Mouse (Mus musculus) left cerebral cortex, adult 18-20 months (tissue): ENCODE data around the gene Ing1. TPM values are rescaled to one million over a fixed set of nuclear protein-coding genes. Genes with fewer than 3 reads are reported as not detected.
"Not testable (repeated sequence)": the region's sequence is repeated elsewhere in the genome, so short reads cannot be mapped to it uniquely, and the experiment has no call there.

Source experiments
- DNase-seq, 2 experiments: peaks; one replicate each; pipeline ENCODE4 v3.0.0; 2021 to 2022; ENCODE audit warnings: low spot score in 2 of 2, mixed read lengths in 1 of 2
- total RNA-seq, 2 experiments: library from RNA; stranded (reverse); gene quantifications; 2 replicates each; pipeline ENCODE4 v1.2.3; 2021

Ing1 gene
- total RNA-seq, 2 experiments from 2014 or later, result 55.5 to 63.1 TPM

- DNase-seq, result peak; percentile 23 to 29
These were observed 5.7 kb upstream of the Ing1 start for GRCm38 (mm10) chr8:11549706-11550105.

GRCm38 (mm10) chr8:11550281-11550948 is 5.0 kb upstream of the Ing1 start, which contains the start of gene Cars2:
Cars2 (minus strand) TSS chr8:11550783.
- peak; percentile 88 to 89 for DNase-seq

GRCm38 (mm10) chr8:11551497-11551896 is 3.9 kb upstream of the Ing1 start:
- not testable (repeated sequence) for DNase-seq

GRCm38 (mm10) chr8:11552390-11552789 is 3.0 kb upstream of the Ing1 start:
- DNase-seq, result no peak

- peak; percentile 99 for DNase-seq
These were observed 585 bp downstream of the Ing1 start for GRCm38 (mm10) chr8:11555720-11556591.

GRCm38 (mm10) chr8:11556691-11557423 is 1.5 kb downstream of the Ing1 start:
- peak; percentile 30 to 48 for DNase-seq

GRCm38 (mm10) chr8:11557424-11557767 is 2.0 kb downstream of the Ing1 start:
- DNase-seq, result peak in 1 of 2 experiments; percentile 31

GRCm38 (mm10) chr8:11557768-11558629 is 2.6 kb downstream of the Ing1 start:
- DNase-seq, result peak; percentile 92 to 95

GRCm38 (mm10) chr8:11559511-11559910 is 4.1 kb downstream of the Ing1 start:
- no peak for DNase-seq

- DNase-seq, result no peak
These were observed 4.8 kb downstream of the Ing1 start for GRCm38 (mm10) chr8:11560220-11560619.

GRCm38 (mm10) chr8:11564236-11564635 is 8.9 kb downstream of the Ing1 start:
- DNase-seq, result no peak

- DNase-seq, result no peak
These were observed 9.3 kb downstream of the Ing1 start for GRCm38 (mm10) chr8:11564721-11565120.

GRCm38 (mm10) chr8:11568193-11568592 is 12.8 kb downstream of the Ing1 start:
- DNase-seq, result not testable (repeated sequence)

GRCm38 (mm10) chr8:11569260-11570097 is 14.1 kb downstream of the Ing1 start:
- no peak for DNase-seq

GRCm38 (mm10) chr8:11570742-11571141 is 15.4 kb downstream of the Ing1 start:
- no peak for DNase-seq

- DNase-seq, result no peak
These were observed 16.6 kb downstream of the Ing1 start for GRCm38 (mm10) chr8:11571950-11572349.

- no peak for DNase-seq
These were observed 17.1 kb downstream of the Ing1 start for GRCm38 (mm10) chr8:11572428-11572827.

GRCm38 (mm10) chr8:11574911-11575603 is 19.7 kb downstream of the Ing1 start:
- no peak for DNase-seq
